Mouse (Mus musculus) forebrain, embryonic 10.5 days (tissue): ENCODE results near the gene Ssh1. TPM values are rescaled to one million over a fixed set of nuclear protein-coding genes. Genes with fewer than 3 reads are reported as not detected.
A peak's percentile ranks its signal among the peaks of the same experiment; 100 is the strongest.

Experiments
- DNase-seq: peaks from one replicate; pipeline ENCODE4 v3.0.0-alpha.2; 2017; ENCODE audit warnings: low spot score; ENCODE audit errors: extremely low spot score
- H3K27ac ChIP-seq: fragments of 300-500 bp; sonication (generic); 2 replicates; pipeline ENCODE4 v1.5.1; 2016; ENCODE audit warnings: mild to moderate bottlenecking
- H3K27me3 ChIP-seq: fragments of 300-500 bp; sonication (generic); 2 replicates; pipeline ENCODE4 v1.6.1; 2016; ENCODE audit warnings: mild to moderate bottlenecking; ENCODE audit not compliant: poor library complexity, severe bottlenecking
- H3K36me3 ChIP-seq: fragments of 300-500 bp; sonication (generic); replicated peaks from 2 replicates; pipeline ENCODE4 v1.6.1; 2016; ENCODE audit warnings: mild to moderate bottlenecking, moderate library complexity
- H3K4me1 ChIP-seq: fragments of 300-500 bp; sonication (generic); 2 replicates; pipeline ENCODE4 v1.6.1; 2016
- H3K4me3 ChIP-seq: fragments of 300-500 bp; sonication (generic); 2 replicates; pipeline ENCODE4 v1.5.1; 2016; ENCODE audit warnings: mild to moderate bottlenecking, moderate library complexity
- H3K9me3 ChIP-seq: fragments of 300-500 bp; sonication (generic); 2 replicates; pipeline ENCODE4 v1.6.1; 2016; ENCODE audit warnings: mild to moderate bottlenecking, moderate library complexity
- WGBS: fragments of 180-500 bp; shearing (Covaris S2); methylation state at CpG from one replicate; pipeline ENCODE4 v1.1.7; 2016; 5-methylcytosine and 5-hydroxymethylcytosine counted together
- polyA plus RNA-seq: library from polyadenylated mRNA; unstranded; fragments of >200 nt; fragmentation: Nextera tagmentation; extraction: Ambion mirVana; gene quantifications from 2 replicates; pipeline ENCODE4 v1.2.1, GENCODE M21; 2016

Gene Ssh1
- polyA plus RNA-seq, 1 experiment from 2014 or later = 13.9 TPM

- DNase-seq = no peak
- Histone ChIP-seq H3K4me3 (no peak overlapping the region), H3K27me3 (no peaks in the 10 kb centered on the region), H3K36me3 (no peaks in the 10 kb centered on the region), H3K27ac (no peak overlapping the region), H3K9me3 (no peaks in the 10 kb centered on the region), H3K4me1 (0 out of 2 replicates have a peak, but pooled peaks cover 3% of the 10 kb centered on the region)
- WGBS = 70% methylated on average over 7 of the region's 7 CpGs
Observed at GRCm38 (mm10) chr5:114015121-114015520, 21.4 kb upstream of the Ssh1 start.

- H3K36me3 ChIP-seq = no peaks in the 10 kb centered on the region
- WGBS = 78% methylated on average over 4 of the region's 4 CpGs
- H3K9me3 ChIP-seq = no peaks in the 10 kb centered on the region
- DNase-seq = no peak
- H3K27ac ChIP-seq = no peak overlapping the region
- H3K4me1 ChIP-seq = peaks cover 3% of the 10 kb centered on the region; the same call in 1 of the 2 replicates
- H3K27me3 ChIP-seq = no peaks in the 10 kb centered on the region
- no peak overlapping the region for H3K4me3 ChIP-seq
Observed at GRCm38 (mm10) chr5:114009049-114009448, 15.4 kb upstream of the Ssh1 start.

- 86% methylated on average over 12 of the region's 12 CpGs for WGBS
- H3K27me3 ChIP-seq = no peaks in the 10 kb centered on the region
Observed at GRCm38 (mm10) chr5:114007753-114008453, 14.2 kb upstream of the Ssh1 start.

GRCm38 (mm10) chr5:114006974-114007373 lies 13.3 kb upstream of the Ssh1 start:
- Histone ChIP-seq H3K9me3 (no peaks in the 10 kb centered on the region), H3K27ac (0 out of 2 replicates have a peak overlapping the region, but pooled peaks have one; percentile 20), H3K4me3 (no peak overlapping the region), H3K27me3 (no peaks in the 10 kb centered on the region), H3K36me3 (no peaks in the 10 kb centered on the region), H3K4me1 (peaks cover 4% of the 10 kb centered on the region; the same call in 1 of the 2 replicates)
- no peak for DNase-seq
- 82% methylated on average over 4 of the region's 4 CpGs for WGBS

More at GRCm38 (mm10) chr5:114007753-114008453, 14.2 kb upstream of the Ssh1 start:
- Histone ChIP-seq H3K4me3 (no peak overlapping the region), H3K9me3 (no peaks in the 10 kb centered on the region), H3K27ac (no peak overlapping the region), H3K4me1 (peaks cover 7% of the 10 kb centered on the region; the same call in 1 of the 2 replicates), H3K36me3 (no peaks in the 10 kb centered on the region)
- no peak for DNase-seq

- Histone ChIP-seq H3K27me3 (no peaks in the 10 kb centered on the region), H3K4me3 (no peak overlapping the region), H3K9me3 (no peaks in the 10 kb centered on the region), H3K36me3 (no peaks in the 10 kb centered on the region), H3K4me1 (peaks cover 4% of the 10 kb centered on the region; the same call in 1 of the 2 replicates), H3K27ac (no peak overlapping the region)
- DNase-seq = no peak
- WGBS = 89% methylated on average over 5 of the region's 5 CpGs
Observed at GRCm38 (mm10) chr5:114005100-114005499, 11.4 kb upstream of the Ssh1 start.

GRCm38 (mm10) chr5:114004573-114004972 lies 10.9 kb upstream of the Ssh1 start:
- H3K4me3 ChIP-seq = no peak overlapping the region
- WGBS = 83% methylated on average over 11 of the region's 11 CpGs
- H3K27me3 ChIP-seq = no peaks in the 10 kb centered on the region
- no peaks in the 10 kb centered on the region for H3K9me3 ChIP-seq
- H3K27ac ChIP-seq = no peak overlapping the region
- peaks cover 4% of the 10 kb centered on the region; the same call in 1 of the 2 replicates for H3K4me1 ChIP-seq
- no peaks in the 10 kb centered on the region for H3K36me3 ChIP-seq
- DNase-seq = no peak

GRCm38 (mm10) chr5:114003542-114003941 lies 9.8 kb upstream of the Ssh1 start, which contains the start of gene Dao:
Gene Dao, plus strand, starts transcription at chr5:114003703.
- Histone ChIP-seq H3K9me3 (no peaks in the 10 kb centered on the region), H3K36me3 (no peaks in the 10 kb centered on the region), H3K4me3 (no peak within 1 kb of the TSS), H3K27ac (no peak within 1 kb of the TSS), H3K27me3 (no peaks in the 10 kb centered on the region), H3K4me1 (peaks cover 4% of the 10 kb centered on the region; the same call in 1 of the 2 replicates)
- 63% methylated on average over 5 of the region's 5 CpGs for WGBS
- DNase-seq = no peak

- no peaks in the 10 kb centered on the region for H3K27me3 ChIP-seq
- no peaks in the 10 kb centered on the region for H3K9me3 ChIP-seq
- 72% methylated on average over 5 of the region's 5 CpGs for WGBS
- no peak overlapping the region for H3K27ac ChIP-seq
- H3K36me3 ChIP-seq = no peaks in the 10 kb centered on the region
- H3K4me3 ChIP-seq = no peak overlapping the region
- no peak for DNase-seq
- H3K4me1 ChIP-seq = peaks cover 15% of the 10 kb centered on the region
Observed at GRCm38 (mm10) chr5:113999382-113999781, 5.7 kb upstream of the Ssh1 start.

GRCm38 (mm10) chr5:113996458-113996857 lies 2.8 kb upstream of the Ssh1 start:
- no peaks in the 10 kb centered on the region for H3K27me3 ChIP-seq
- 72% methylated on average over 2 of the region's 2 CpGs for WGBS
- no peaks in the 10 kb centered on the region for H3K36me3 ChIP-seq
- no peak for DNase-seq
- 0 out of 2 replicates have a peak overlapping the region, but pooled peaks have one; percentile 8 for H3K27ac ChIP-seq
- no peak overlapping the region for H3K4me3 ChIP-seq
- H3K9me3 ChIP-seq = no peaks in the 10 kb centered on the region
- peaks cover 35% of the 10 kb centered on the region for H3K4me1 ChIP-seq

GRCm38 (mm10) chr5:113993031-113993486 lies 635 bp downstream of the Ssh1 start:
- WGBS = 0% methylated on average over 22 of the region's 22 CpGs

GRCm38 (mm10) chr5:113992339-113992831 lies 1.3 kb downstream of the Ssh1 start:
- 45% methylated on average over 12 of the region's 12 CpGs for WGBS
- DNase-seq = no peak

More at GRCm38 (mm10) chr5:113993031-113993486, 635 bp downstream of the Ssh1 start:
- peaks cover 52% of the 10 kb centered on the region for H3K4me1 ChIP-seq
- H3K27me3 ChIP-seq = no peaks in the 10 kb centered on the region
- H3K4me3 ChIP-seq = peak overlapping the region; percentile 84
- H3K36me3 ChIP-seq = peaks cover 15% of the 10 kb centered on the region
- peak overlapping the region; percentile 99 for H3K27ac ChIP-seq
- no peak for DNase-seq
- no peaks in the 10 kb centered on the region for H3K9me3 ChIP-seq

GRCm38 (mm10) chr5:113991141-113991540 lies 2.6 kb downstream of the Ssh1 start:
- H3K9me3 ChIP-seq = no peaks in the 10 kb centered on the region
- peaks cover 30% of the 10 kb centered on the region for H3K36me3 ChIP-seq
- H3K4me3 ChIP-seq = no peak overlapping the region
- WGBS = 80% methylated on average over 7 of the region's 7 CpGs
- H3K4me1 ChIP-seq = peaks cover 56% of the 10 kb centered on the region
- no peak overlapping the region for H3K27ac ChIP-seq
- DNase-seq = no peak
- H3K27me3 ChIP-seq = no peaks in the 10 kb centered on the region

More at GRCm38 (mm10) chr5:113992339-113992831, 1.3 kb downstream of the Ssh1 start:
- H3K4me3 ChIP-seq = peak overlapping the region; percentile 84
- no peaks in the 10 kb centered on the region for H3K27me3 ChIP-seq
- peaks cover 52% of the 10 kb centered on the region for H3K4me1 ChIP-seq
- H3K36me3 ChIP-seq = peaks cover 20% of the 10 kb centered on the region
- H3K27ac ChIP-seq = peak overlapping the region; percentile 99
- no peaks in the 10 kb centered on the region for H3K9me3 ChIP-seq

- WGBS = 90% methylated on average over 5 of the region's 5 CpGs
- DNase-seq = no peak
- peaks cover 36% of the 10 kb centered on the region for H3K36me3 ChIP-seq
- no peak overlapping the region for H3K4me3 ChIP-seq
- no peaks in the 10 kb centered on the region for H3K27me3 ChIP-seq
- H3K4me1 ChIP-seq = peaks cover 60% of the 10 kb centered on the region
- no peak overlapping the region for H3K27ac ChIP-seq
- no peaks in the 10 kb centered on the region for H3K9me3 ChIP-seq
Observed at GRCm38 (mm10) chr5:113990593-113990992, 3.1 kb downstream of the Ssh1 start.
